Mouse (Mus musculus): ENCODE data around the gene Osbpl7. TPM values are rescaled to one million over a fixed set of nuclear protein-coding genes. Genes with fewer than 3 reads are reported as not detected.

Gene Osbpl7
- 11.1 and 12.2 TPM in 2 replicates for polyA plus RNA-seq (2015; fragmentation: Nextera tagmentation; extraction: Ambion mirVana)

DNA sequence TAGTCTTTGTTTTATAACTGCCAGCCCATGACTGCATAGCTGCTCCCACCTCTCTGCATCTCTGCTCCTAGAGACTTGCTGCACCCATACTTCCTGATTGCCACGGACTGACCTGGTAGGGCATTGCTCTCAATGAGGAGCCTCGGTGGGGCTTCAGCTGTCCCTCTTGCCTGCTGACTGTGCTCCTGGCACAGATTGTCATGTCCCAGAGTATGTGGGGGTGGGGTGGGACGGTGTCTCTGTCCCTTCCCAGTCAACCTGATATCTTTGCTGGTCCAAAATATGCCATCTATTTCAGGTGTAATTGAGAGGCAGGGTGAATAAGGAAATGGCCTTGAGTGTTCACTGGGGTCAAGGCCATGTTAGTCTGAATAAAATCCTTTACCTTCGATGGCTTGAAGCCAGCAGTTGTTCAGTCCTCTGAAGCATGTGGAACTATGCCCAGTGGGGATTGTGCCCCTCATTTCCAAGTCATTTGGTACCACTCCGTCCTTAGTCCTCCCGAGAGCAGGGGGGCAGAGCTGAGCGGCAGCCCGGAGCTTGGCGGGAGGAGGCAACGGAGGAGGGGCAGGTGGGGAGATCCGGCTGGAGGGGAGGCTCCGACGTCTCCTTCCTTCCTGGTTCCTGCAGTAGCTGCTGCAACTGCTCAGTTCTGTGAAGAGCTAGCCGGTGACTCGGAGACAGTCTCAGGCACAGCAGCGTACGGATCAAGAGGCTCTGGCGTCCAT is at the start of gene Osbpl7:
Gene Osbpl7 (plus strand): TSS at position 413 of the 728 bp plus-strand sequence.
- ATAC-seq (ENCODE audit: insufficient number of reproducible peaks, insufficient read depth, low FRiP score, low TSS enrichment, low read depth): peak; percentile 67; the same call in 1 of the 2 replicates
- H3K9ac ChIP-seq: peak within 1 kb of the TSS; percentile 83
- H3K9me3 ChIP-seq: no peaks in the 10 kb centered on the region
- peak within 1 kb of the TSS; percentile 66 for H3K4me3 ChIP-seq
- 6% methylated on average over 18 of the region's 18 CpGs for WGBS
- peak within 1 kb of the TSS; percentile 96 for H3K4me2 ChIP-seq
- peak within 1 kb of the TSS; percentile 41; the same call in 1 of the 2 replicates for H3K27ac ChIP-seq
- H3K27me3 ChIP-seq: no peaks in the 10 kb centered on the region
- H3K4me1 ChIP-seq: peaks cover 20% of the 10 kb centered on the region
- H3K36me3 ChIP-seq: peaks cover 58% of the 10 kb centered on the region

DNA sequence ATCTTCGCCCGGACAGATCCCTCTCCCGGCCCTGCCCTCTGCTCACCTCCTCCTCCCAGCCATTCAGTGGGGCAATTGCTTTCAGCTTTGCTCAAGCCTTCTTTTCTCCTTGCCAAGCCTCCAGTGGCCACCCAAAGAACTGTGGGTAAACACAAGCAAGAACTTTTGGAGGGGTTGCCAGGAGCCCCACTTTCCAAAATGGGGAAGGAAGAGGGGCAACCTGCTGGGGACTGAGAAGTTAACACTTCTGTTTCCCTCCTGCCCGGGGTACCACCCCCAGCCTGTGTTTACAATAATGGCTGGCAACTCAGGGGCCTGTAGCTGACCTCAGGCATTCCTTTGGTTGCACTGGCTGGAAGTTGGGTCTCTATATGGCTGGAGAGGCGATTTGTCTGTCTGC is 47.3 kb upstream of the Osbpl7 start:
- Histone ChIP-seq H3K4me3 (no peak overlapping the region), H3K4me2 (no peak overlapping the region), H3K27ac (no peak overlapping the region), H3K27me3 (peaks cover 65% of the 10 kb centered on the region), H3K9ac (no peak overlapping the region), H3K36me3 (no peaks in the 10 kb centered on the region), H3K9me3 (no peaks in the 10 kb centered on the region), H3K4me1 (peaks cover 7% of the 10 kb centered on the region)
- WGBS: 25% methylated on average over 5 of the region's 5 CpGs
- no peak for ATAC-seq (ENCODE audit: insufficient number of reproducible peaks, insufficient read depth, low FRiP score, low TSS enrichment, low read depth)

DNA sequence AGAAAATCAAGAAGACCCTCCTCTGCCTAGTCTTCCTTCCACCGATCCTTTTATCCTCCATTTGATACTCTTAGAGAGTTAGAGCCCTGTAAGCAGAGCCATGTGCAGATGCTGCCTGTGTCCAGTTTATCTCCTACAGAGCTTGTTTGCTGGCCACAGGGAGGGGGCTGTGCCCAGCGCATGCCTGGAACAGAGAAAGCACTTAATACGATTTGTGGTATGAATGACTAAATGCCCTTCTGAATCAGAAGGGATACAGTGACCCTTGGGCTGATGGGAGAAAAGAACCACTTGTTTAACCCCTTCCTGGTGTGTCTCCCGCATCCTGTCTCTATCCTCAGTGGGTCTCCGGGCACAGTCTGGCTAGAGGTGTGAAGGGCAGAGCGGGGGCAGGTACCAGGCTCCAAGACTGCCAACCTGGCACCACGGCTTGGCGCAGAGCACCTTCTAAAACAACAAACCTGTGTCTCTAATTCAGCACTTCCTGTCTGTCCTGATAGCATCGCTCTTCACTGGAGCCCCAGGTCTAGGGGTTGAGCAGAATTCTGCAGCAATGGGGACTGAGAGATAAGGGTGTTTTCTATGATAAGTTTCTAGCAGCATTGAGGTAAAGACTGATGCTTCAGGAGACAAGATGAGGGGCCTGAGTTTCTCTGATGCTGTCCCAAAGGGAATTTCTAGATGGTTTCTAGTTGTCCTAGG is 43.2 kb upstream of the Osbpl7 start:
- no peak overlapping the region for H3K27ac ChIP-seq
- peaks cover 64% of the 10 kb centered on the region for H3K27me3 ChIP-seq
- no peak overlapping the region for H3K4me2 ChIP-seq
- H3K9ac ChIP-seq: no peak overlapping the region
- H3K4me3 ChIP-seq: no peak overlapping the region
- no peaks in the 10 kb centered on the region for H3K9me3 ChIP-seq
- no peaks in the 10 kb centered on the region for H3K36me3 ChIP-seq
- no peak for ATAC-seq (ENCODE audit: insufficient number of reproducible peaks, insufficient read depth, low FRiP score, low TSS enrichment, low read depth)
- peaks cover 10% of the 10 kb centered on the region for H3K4me1 ChIP-seq
- WGBS: 55% methylated on average over 9 of the region's 9 CpGs

DNA sequence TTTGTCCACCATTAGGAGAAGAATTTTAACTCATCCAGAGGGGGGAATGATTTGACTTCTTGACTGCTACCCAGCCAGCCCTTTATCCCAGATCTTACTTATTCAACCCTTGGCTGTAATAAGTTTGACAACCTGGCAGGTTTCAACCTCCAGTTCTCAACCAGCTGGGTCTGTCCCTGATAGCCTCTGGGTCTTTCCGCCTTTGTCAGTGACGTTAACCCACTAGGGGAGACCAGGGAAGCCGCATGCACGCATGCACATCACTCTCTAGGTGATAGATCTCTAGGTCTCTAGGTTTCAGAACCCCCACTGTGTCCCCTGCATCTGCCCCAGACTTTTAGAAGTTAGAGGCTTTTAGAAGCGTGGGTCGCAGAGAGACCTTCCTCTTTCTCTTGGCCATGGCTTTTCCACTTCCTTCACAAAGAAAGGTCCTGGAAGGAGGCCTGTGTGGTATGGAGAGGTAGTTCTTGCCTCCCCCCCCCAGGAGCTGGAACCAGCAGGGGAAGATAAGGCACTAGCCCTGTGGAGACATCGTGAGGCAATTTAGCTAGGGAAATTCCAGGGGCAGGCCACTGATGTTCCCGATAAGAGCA is 41.1 kb upstream of the Osbpl7 start:
- Histone ChIP-seq H3K4me2 (no peak overlapping the region), H3K36me3 (no peaks in the 10 kb centered on the region), H3K4me1 (peaks cover 10% of the 10 kb centered on the region), H3K27me3 (peaks cover 64% of the 10 kb centered on the region), H3K4me3 (no peak overlapping the region), H3K9ac (no peak overlapping the region), H3K9me3 (no peaks in the 10 kb centered on the region), H3K27ac (no peak overlapping the region)
- ATAC-seq (ENCODE audit: insufficient number of reproducible peaks, insufficient read depth, low FRiP score, low TSS enrichment, low read depth): no peak
- 53% methylated on average over 8 of the region's 8 CpGs for WGBS

DNA sequence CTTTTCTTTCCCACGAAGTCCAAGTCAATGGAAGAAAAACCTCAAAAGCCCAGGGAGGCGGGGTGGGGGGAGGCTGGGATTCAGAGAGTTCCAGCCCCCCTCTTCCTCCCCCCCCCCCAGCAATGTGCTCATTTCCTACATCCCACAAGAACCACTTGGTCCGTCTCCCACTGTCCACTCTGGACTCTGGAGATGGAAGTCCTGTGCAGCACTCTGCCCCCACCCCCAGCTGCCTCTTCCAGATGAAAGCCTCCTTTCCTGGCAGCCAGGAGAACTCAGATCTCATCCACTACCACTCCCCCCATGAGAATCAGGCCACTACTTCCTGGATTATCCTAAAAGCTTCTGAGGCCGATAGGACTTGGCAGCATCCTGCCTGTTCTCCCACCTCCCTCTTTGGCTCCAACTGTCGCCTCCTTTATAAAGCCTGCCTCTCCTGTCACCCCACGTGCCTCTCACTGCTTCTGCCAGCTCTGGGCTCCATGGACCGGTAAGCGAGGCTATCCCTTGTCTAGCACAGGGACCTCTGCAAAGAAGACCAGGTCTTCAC is 37.2 kb upstream of the Osbpl7 start, which contains the start of gene Sp6:
Gene Sp6 (plus strand): TSS at position 274 of the 550 bp plus-strand sequence.
- ATAC-seq (ENCODE audit: insufficient number of reproducible peaks, insufficient read depth, low FRiP score, low TSS enrichment, low read depth): no peak
- no peak within 1 kb of the TSS for H3K9ac ChIP-seq
- H3K4me1 ChIP-seq: peaks cover 9% of the 10 kb centered on the region
- no peak within 1 kb of the TSS for H3K4me2 ChIP-seq
- no peak within 1 kb of the TSS for H3K27ac ChIP-seq
- no peak within 1 kb of the TSS for H3K4me3 ChIP-seq
- no peaks in the 10 kb centered on the region for H3K9me3 ChIP-seq
- H3K27me3 ChIP-seq: peaks cover 91% of the 10 kb centered on the region
- WGBS: 36% methylated on average over 8 of the region's 8 CpGs
- H3K36me3 ChIP-seq: no peaks in the 10 kb centered on the region

DNA sequence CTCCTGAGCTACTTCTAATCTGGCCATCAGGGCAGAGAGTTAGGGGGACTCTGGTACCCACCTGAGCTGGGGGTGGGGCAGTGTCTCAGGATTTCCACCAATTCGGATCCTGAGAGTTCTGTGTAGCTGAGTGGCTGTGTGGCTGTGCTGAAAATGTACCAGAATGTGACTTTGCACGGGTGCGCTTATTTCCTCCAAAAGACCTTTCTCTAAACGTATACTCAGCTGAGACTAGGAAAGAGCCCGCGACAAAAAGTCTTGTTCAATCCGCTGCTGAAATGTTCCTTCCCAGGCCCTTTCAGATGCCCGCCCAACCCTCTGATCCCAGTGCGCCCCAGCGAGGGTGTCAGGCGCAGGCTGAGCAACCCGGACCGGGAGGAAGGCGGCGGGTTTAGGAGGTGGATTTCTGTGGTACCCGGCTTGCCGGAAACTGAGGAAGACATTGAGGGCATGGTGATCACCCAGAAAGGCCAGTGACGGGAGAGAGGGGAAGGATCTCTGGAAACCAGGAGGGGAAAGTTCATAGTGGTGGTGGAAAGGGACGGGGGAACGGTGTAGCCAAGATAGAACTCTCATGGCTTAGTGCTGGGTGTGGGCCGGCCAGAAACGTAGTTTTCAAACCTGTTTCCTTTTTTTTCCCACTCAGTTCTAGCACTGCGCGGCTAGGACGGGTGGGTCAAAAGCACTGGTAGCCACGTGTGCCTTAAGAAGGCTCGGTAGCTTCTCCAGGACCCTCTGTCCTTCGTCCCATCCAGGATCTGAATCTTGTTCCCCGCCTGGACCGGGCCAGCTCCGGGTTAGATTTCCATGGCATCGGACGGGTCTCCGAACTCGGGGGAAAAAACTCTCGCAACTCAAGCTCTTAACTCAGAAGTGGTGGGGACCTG is 32.5 kb upstream of the Osbpl7 start:
- H3K9me3 ChIP-seq: no peaks in the 10 kb centered on the region
- WGBS: under 1% methylated on average over 36 of the region's 36 CpGs

DNA sequence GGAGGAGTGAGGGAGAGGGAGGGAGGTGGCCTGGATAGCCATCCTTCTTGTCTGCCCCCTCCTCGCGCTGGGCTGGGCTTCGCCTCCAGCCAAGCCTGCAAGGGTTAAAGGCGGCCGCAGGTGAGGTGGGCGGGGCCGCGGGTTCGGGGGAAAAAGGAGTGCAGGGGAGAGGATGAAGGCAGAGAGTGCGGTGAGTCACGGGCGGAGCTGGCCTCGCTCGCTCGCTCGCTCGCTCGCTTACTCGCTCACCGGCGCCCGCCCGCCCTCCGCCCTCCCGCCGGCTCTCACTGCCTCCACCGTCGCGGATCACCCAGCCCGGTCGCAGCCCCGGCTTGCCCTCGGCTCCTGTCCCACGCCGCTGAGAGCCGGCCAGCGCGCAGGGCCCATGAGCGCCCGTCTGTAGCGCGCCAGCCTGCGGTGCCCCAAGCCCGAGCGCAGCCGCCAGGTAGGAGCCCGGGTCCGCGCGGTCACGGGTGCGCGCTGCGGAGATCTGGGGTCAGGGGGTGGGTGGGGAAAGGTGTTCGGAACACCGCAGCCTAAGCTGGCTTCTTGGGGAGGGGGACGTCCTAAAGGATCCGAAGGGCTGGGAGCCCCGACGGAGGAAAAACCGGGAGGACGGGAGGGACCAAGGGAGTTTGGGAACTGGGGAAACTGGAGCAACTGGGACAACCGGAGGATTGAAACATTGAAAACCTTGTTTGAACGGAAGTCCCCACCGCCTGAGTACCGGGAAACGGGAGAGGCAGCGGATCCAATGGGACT is 31.7 kb upstream of the Osbpl7 start:
- peak overlapping the region; percentile 63 for H3K4me2 ChIP-seq
- H3K27ac ChIP-seq: no peak overlapping the region
- peak overlapping the region; percentile 44 for H3K4me3 ChIP-seq
- H3K9me3 ChIP-seq: no peaks in the 10 kb centered on the region
- H3K4me1 ChIP-seq: peaks cover 42% of the 10 kb centered on the region
- peaks cover 96% of the 10 kb centered on the region for H3K27me3 ChIP-seq
- H3K9ac ChIP-seq: peak overlapping the region; percentile 61
- ATAC-seq (ENCODE audit: insufficient number of reproducible peaks, insufficient read depth, low FRiP score, low TSS enrichment, low read depth): 0 out of 2 replicates have a peak, but pooled peaks have one; percentile 28
- 1% methylated on average over 66 of the region's 68 CpGs for WGBS
- no peaks in the 10 kb centered on the region for H3K36me3 ChIP-seq

More for the DNA sequence above, 32.5 kb upstream of the Osbpl7 start:
- H3K4me1 ChIP-seq: peaks cover 42% of the 10 kb centered on the region
- peak overlapping the region; percentile 63 for H3K4me2 ChIP-seq
- ATAC-seq (ENCODE audit: insufficient number of reproducible peaks, insufficient read depth, low FRiP score, low TSS enrichment, low read depth): no peak
- no peaks in the 10 kb centered on the region for H3K36me3 ChIP-seq
- peaks cover 96% of the 10 kb centered on the region for H3K27me3 ChIP-seq
- H3K4me3 ChIP-seq: peak overlapping the region; percentile 44
- no peak overlapping the region for H3K27ac ChIP-seq
- H3K9ac ChIP-seq: peak overlapping the region; percentile 61; the same call in 1 of the 2 replicates

DNA sequence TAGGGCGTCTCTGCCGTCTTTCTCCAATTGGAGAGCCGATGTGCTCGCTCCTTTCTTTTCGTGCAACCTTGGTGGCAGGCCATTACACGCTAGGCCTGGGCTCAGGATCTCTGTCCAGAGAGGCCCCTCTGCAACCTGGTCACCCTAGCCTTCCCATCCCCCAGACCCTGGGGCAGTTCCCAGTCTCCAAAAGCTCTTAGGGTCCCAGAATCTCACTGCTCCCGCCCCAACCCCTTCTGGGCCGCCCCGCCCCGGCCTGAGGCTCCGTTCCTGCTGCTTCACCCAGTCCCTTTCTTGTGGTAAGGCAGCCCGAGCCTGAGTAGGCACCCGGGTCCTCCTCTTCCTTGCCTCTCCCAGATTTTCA is 31.1 kb upstream of the Osbpl7 start:
- no peaks in the 10 kb centered on the region for H3K9me3 ChIP-seq
- 3% methylated on average over 13 of the region's 13 CpGs for WGBS
- peaks cover 96% of the 10 kb centered on the region for H3K27me3 ChIP-seq
- ATAC-seq (ENCODE audit: insufficient number of reproducible peaks, insufficient read depth, low FRiP score, low TSS enrichment, low read depth): no peak
- H3K9ac ChIP-seq: peak overlapping the region; percentile 61; the same call in 1 of the 2 replicates
- H3K4me2 ChIP-seq: peak overlapping the region; percentile 63
- no peaks in the 10 kb centered on the region for H3K36me3 ChIP-seq
- peak overlapping the region; percentile 44 for H3K4me3 ChIP-seq
- H3K4me1 ChIP-seq: peaks cover 42% of the 10 kb centered on the region
- H3K27ac ChIP-seq: no peak overlapping the region

DNA sequence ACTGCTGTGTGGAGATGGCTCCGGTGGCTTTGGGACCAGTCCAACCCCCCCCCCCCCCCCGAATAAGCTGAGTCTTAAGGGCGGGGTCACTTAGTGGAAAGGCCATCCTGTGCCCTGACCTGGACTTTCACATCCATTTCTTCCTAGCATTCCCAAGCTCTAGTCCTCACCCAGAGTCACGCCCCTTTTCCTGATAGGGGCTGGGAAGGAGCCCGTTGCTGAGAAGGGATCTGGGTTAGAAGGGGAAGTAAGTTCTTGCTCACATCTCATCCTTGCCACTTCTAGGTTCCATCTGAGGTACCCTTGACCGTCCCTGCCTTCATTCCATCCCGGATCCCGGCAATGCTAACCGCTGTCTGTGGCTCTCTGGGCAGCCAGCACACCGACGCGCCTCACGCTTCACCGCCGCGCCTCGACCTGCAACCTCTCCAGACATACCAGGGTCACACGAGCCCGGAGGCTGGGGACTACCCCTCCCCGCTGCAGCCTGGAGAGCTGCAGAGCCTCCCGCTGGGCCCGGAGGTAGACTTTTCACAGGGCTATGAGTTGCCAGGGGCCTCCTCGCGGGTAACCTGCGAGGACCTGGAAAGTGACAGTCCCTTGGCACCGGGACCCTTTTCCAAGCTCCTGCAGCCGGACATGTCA is 29.2 kb upstream of the Osbpl7 start:
- Histone ChIP-seq H3K4me3 (peak overlapping the region; percentile 59), H3K27me3 (peaks cover 93% of the 10 kb centered on the region), H3K4me2 (peak overlapping the region; percentile 80), H3K9ac (peak overlapping the region; percentile 72; the same call in 1 of the 2 replicates), H3K27ac (no peak overlapping the region), H3K36me3 (no peaks in the 10 kb centered on the region), H3K4me1 (peaks cover 56% of the 10 kb centered on the region), H3K9me3 (no peaks in the 10 kb centered on the region)
- ATAC-seq (ENCODE audit: insufficient number of reproducible peaks, insufficient read depth, low FRiP score, low TSS enrichment, low read depth): no peak
- WGBS: 2% methylated on average over 27 of the region's 27 CpGs
